Mouse (Mus musculus): ENCODE results near the gene Dnajc6.

- no peak for TF ChIP-seq CTCF (IDR thresholded peaks at IDR 0.05; ENCODE audit: control insufficient read depth, insufficient read depth, insufficient replicate concordance, low read depth, low read length)
- TF ChIP-seq POLR2A (IDR thresholded peaks at IDR 0.05; ENCODE audit: control insufficient read depth, low read depth, low read length): no peak
These were observed 92.5 kb downstream of the Dnajc6 start for GRCm38 (mm10) chr4:101588932-101589331.

Measured in testis, adult 2 months (tissue).